Mouse (Mus musculus) G1E (cell line): ENCODE data around the gene Cbx1.

ENCODE experiments used
- CTCF ChIP-seq: IDR thresholded peaks from 2 replicates; pipeline ENCODE4 v1.5.1; 2012; ENCODE audit warnings: low read depth, low read length, inconsistent platforms, mixed read lengths
- GATA1 ChIP-seq: IDR thresholded peaks from 2 replicates; pipeline ENCODE4 v1.6.1; 2012; ENCODE audit warnings: borderline replicate concordance, low read length, inconsistent platforms, mixed read lengths

GRCm38 (mm10) chr11:96843627-96844026 is 54.7 kb downstream of the Cbx1 start:
- no peak for TF ChIP-seq CTCF
- no peak for TF ChIP-seq GATA1
